8 mouse cellular contexts compared by ENCODE assay signal in the genomic region with DNA sequence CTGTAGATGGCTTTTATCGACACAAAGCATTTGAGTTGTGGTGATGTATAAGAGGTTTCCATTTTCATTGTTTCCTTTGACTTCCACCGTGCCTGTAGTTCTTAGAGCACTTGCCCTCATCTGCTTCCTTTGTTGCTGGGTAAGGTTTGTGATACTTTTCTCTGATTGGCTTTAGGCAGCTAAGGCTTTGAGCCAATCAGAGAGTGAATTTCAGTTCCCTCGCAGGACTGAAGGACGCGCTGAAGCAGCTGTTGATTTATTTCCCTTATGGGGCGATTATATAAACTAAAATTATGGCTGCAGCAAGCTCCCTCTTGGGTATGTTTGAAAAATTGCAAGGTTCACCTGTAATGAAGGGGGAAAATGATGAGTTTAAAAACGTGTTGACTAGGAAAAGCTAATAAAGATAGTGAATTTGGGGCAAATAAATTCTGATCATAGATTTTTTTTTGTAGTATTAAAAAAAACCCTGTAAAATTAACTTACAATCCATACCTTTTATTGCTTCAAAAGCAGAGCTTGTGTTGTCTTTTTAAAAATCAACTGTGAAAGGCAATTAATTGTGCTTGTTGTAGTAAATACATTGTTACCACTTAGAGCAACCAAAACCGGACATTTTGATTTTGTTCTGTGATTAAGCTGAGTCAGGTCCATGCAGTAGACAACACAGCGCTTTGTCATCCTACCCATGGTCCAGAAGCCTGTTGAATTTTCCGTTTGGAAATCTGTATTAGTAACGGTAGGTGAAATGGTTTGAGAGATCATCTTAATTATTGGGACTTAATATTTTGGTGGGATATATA. TPM values are rescaled to one million over a fixed set of nuclear protein-coding genes. Genes with fewer than 3 reads are reported as not detected.
DNase-seq lines count a peak whose midpoint lies in the region; ATAC-seq and TF ChIP-seq lines count a peak whose summit lies in the region.

No protein-coding gene starts in this region.

- no peaks in the 10 kb centered on the region for H3K27me3 ChIP-seq in hindbrain, embryonic 10.5 days (ENCODE audit: insufficient read depth, poor library complexity, severe bottlenecking)
- H3K27me3 ChIP-seq in limb, embryonic 15.5 days = no peaks in the 10 kb centered on the region
- H3K27me3 ChIP-seq in midbrain, embryonic 16.5 days (ENCODE audit: control insufficient read depth, insufficient read depth, low read depth, low read length) = no peaks in the 10 kb centered on the region

- no peak overlapping the region for H3K4me2 ChIP-seq in limb, embryonic 15.5 days
- H3K4me2 ChIP-seq in midbrain, embryonic 16.5 days (ENCODE audit: low read length) = peak overlapping the region; percentile 4; the same call in 1 of the 2 replicates

- H3K9me3 ChIP-seq in hindbrain, embryonic 10.5 days = no peaks in the 10 kb centered on the region
- no peaks in the 10 kb centered on the region for H3K9me3 ChIP-seq in limb, embryonic 15.5 days
- H3K9me3 ChIP-seq in midbrain, embryonic 16.5 days (replicated peaks; ENCODE audit: control insufficient read depth, low read length, poor library complexity, severe bottlenecking) = no peaks in the 10 kb centered on the region

- peaks cover 23% of the 10 kb centered on the region for H3K36me3 ChIP-seq in hindbrain, embryonic 10.5 days
- H3K36me3 ChIP-seq in limb, embryonic 15.5 days = peaks cover 5% of the 10 kb centered on the region; the same call in 1 of the 2 replicates
- H3K36me3 ChIP-seq in midbrain, embryonic 16.5 days (ENCODE audit: control insufficient read depth, insufficient read depth, low read length) = no peaks in the 10 kb centered on the region

- H3K27ac ChIP-seq in embryonic fibroblast, embryonic 13.5 days (ENCODE audit: insufficient read depth, low read length) = peak overlapping the region; percentile 71
- peak overlapping the region; percentile 83 for H3K27ac ChIP-seq in hindbrain, embryonic 10.5 days
- H3K27ac ChIP-seq in limb, embryonic 15.5 days = peak overlapping the region; percentile 78
- H3K27ac ChIP-seq in midbrain, embryonic 16.5 days (ENCODE audit: low read length) = peak overlapping the region; percentile 79

- peak; percentile 76 for ATAC-seq in activated CD4-positive, CD25-positive, alpha-beta regulatory T cell, adult 4 months
- ATAC-seq in limb, embryonic 15.5 days (ENCODE audit: insufficient number of reproducible peaks, low FRiP score, low TSS enrichment, low read depth) = peak; percentile 71; the same call in 1 of the 2 replicates
- ATAC-seq in midbrain, embryonic 16.5 days = peak; percentile 73

- no peak for TF ChIP-seq POLR2A in embryonic fibroblast, embryonic 13.5 days (IDR thresholded peaks at IDR 0.05; ENCODE audit: low read depth, low read length)

- H3K4me1 ChIP-seq in embryonic fibroblast, embryonic 13.5 days (ENCODE audit: control insufficient read depth, insufficient read depth, low read length) = no peaks in the 10 kb centered on the region; the same call in 1 of the 2 replicates
- H3K4me1 ChIP-seq in hindbrain, embryonic 10.5 days (replicated peaks) = peaks cover 32% of the 10 kb centered on the region
- H3K4me1 ChIP-seq in limb, embryonic 15.5 days = peaks cover 18% of the 10 kb centered on the region
- H3K4me1 ChIP-seq in midbrain, embryonic 16.5 days (ENCODE audit: control insufficient read depth, insufficient read depth, low read length) = peaks cover 24% of the 10 kb centered on the region

- DNase-seq in layer of hippocampus, adult 9-11 months = peak; percentile 64
- no peak for DNase-seq in layer of hippocampus, adult 9-10 months (ENCODE audit: low spot score)
- DNase-seq in hindbrain, embryonic 10.5 days (ENCODE audit: low spot score) = peak; percentile 48
- DNase-seq in thymus, postnatal 4 days = peak; percentile 37

- 38% methylated on average over 11 of the region's 11 CpGs for WGBS in hindbrain, embryonic 10.5 days
- WGBS in limb, embryonic 15.5 days = 25% methylated on average over 11 of the region's 11 CpGs
- WGBS in midbrain, embryonic 16.5 days = 32% methylated on average over 11 of the region's 11 CpGs

- no peak overlapping the region for H3K4me3 ChIP-seq in embryonic fibroblast, embryonic 13.5 days (ENCODE audit: insufficient read depth, low read length)
- no peak overlapping the region for H3K4me3 ChIP-seq in hindbrain, embryonic 10.5 days
- no peak overlapping the region for H3K4me3 ChIP-seq in limb, embryonic 15.5 days
- no peak overlapping the region for H3K4me3 ChIP-seq in midbrain, embryonic 16.5 days (ENCODE audit: low read depth, low read length)

- H3K9ac ChIP-seq in limb, embryonic 15.5 days = no peak overlapping the region
- H3K9ac ChIP-seq in midbrain, embryonic 16.5 days (ENCODE audit: low read depth, low read length) = no peak overlapping the region

- no peak for TF ChIP-seq CTCF in embryonic fibroblast, embryonic 13.5 days (IDR thresholded peaks at IDR 0.05; ENCODE audit: borderline replicate concordance, insufficient read depth, low read length)

RNA-seq across cellular contexts. Expression of a gene that starts 48.0 kb away (rescaled TPM):
- polyA plus RNA-seq in activated CD4-positive, CD25-positive, alpha-beta regulatory T cell, adult 4 months (2017; shearing (Covaris generic)) = 10 to 100 TPM; 72.8 to 79.5 TPM
- 68.6 and 75.8 TPM in 2 replicates for polyA plus RNA-seq in embryonic fibroblast, embryonic 13.5 days (2011; ENCODE audit: insufficient read length, low read depth, missing spikeins)
- 41.8 and 47.2 TPM in 2 replicates for polyA plus RNA-seq in hindbrain, embryonic 10.5 days (2016; fragmentation: Nextera tagmentation; extraction: Ambion mirVana)
- polyA plus RNA-seq in limb, embryonic 15.5 days (2015; fragmentation: Nextera tagmentation; extraction: Ambion mirVana) = 35.2 and 36.4 TPM in 2 replicates
- 38.2 and 40.6 TPM in 2 replicates for polyA plus RNA-seq in midbrain, embryonic 16.5 days (2015; fragmentation: Nextera tagmentation; extraction: Ambion mirVana)
